In the genomic region with DNA sequence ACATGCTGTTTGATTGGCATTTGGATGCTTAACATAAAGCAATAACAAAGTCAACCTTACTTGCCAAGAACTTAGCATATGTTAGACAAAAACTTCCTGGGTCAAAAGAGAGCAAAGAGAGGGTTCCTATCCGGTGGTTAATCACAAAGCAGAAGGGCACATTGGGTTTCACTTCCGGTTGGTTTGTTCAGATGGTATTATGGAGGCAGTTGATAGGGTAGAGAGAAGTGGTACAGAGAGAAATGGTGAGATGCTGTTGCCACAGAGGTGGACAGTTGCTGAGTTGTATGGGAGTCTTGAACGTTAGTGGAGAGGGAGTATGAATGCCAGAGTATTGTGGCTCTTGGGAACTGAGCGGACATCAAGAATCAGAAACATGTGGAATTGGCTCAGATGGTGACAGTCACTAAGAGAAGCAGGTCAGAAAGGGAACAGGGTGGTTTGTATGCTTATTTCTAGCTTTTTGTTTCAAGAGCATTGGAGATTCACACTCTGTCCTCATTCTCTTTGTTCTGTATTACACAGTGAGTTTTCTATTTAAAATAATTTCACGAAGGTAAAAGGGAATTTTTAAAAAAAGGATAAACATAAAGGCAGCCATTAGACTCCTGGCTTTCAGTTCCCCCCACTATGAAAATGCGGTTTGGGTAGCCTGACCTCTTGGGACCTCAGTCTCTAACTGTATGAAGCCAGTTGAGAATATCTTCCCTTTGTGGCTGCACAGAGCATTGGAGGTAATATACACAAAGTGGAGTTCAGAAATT, we compare ENCODE assay signal across 1 mouse cellular context.
TF ChIP-seq lines count a peak whose summit lies in the region.

No protein-coding gene starts in this region.

TF ChIP-seq in CH12.LX, 34 proteins besides CTCF, POLR2A, EP300 and RAD21:
- TF ChIP-seq NELFE (IDR thresholded peaks at IDR 0.05; ENCODE audit: low read depth, low read length) (peak; percentile 49; the same call in 1 of the 2 replicates), RCOR1 (conservative IDR thresholded peaks at IDR 0.05; ENCODE audit: low read depth, low read length) (peak; percentile 45; the same call in 1 of the 2 replicates), JUN (IDR thresholded peaks at IDR 0.05; ENCODE audit: insufficient read depth, low read depth, low read length) (no peak), JUND (conservative IDR thresholded peaks at IDR 0.05; ENCODE audit: low read depth, low read length) (no peak; the same call in 1 of the 2 replicates), IRF4 (IDR thresholded peaks at IDR 0.05; ENCODE audit: low read depth, low read length) (peak; percentile 69), KAT2A (IDR thresholded peaks at IDR 0.05; ENCODE audit: insufficient replicate concordance, low read length) (peak; percentile 52; the same call in 1 of the 2 replicates), E2F4 (IDR thresholded peaks at IDR 0.05; ENCODE audit: insufficient replicate concordance, low read depth, low read length) (0 out of 2 replicates have a peak, but pooled peaks have one; percentile 14), PAX5 (IDR thresholded peaks at IDR 0.05; ENCODE audit: low read length) (no peak), ZNF384 (IDR thresholded peaks at IDR 0.05; ENCODE audit: low read depth, low read length) (peak; percentile 14; the same call in 1 of the 2 replicates), NRF1 (IDR thresholded peaks at IDR 0.05; ENCODE audit: low read depth, low read length) (no peak), CHD1 (IDR thresholded peaks at IDR 0.05; ENCODE audit: low read depth, low read length) (no peak; the same call in none of the 2 replicates), USF1 (IDR thresholded peaks at IDR 0.05; ENCODE audit: low read depth, low read length) (no peak), ETS1 (conservative IDR thresholded peaks at IDR 0.05; ENCODE audit: low read depth, low read length) (peak; percentile 54), ELF1 (IDR thresholded peaks at IDR 0.05; ENCODE audit: low read depth, low read length) (peak; percentile 67), SIN3A (IDR thresholded peaks at IDR 0.05; ENCODE audit: low read length) (peak; percentile 67), MXI1 (IDR thresholded peaks at IDR 0.05; ENCODE audit: low read depth, low read length) (peak; percentile 66), ZKSCAN1 (IDR thresholded peaks at IDR 0.05; ENCODE audit: borderline replicate concordance, low read depth, low read length) (no peak), ZC3H11A (IDR thresholded peaks at IDR 0.05; ENCODE audit: low read depth, low read length) (no peak), MYC (IDR thresholded peaks at IDR 0.05; ENCODE audit: low read depth, low read length) (peak; percentile 66), BHLHE40 (IDR thresholded peaks at IDR 0.05; ENCODE audit: low read depth, low read length) (peak; percentile 18), HCFC1 (IDR thresholded peaks at IDR 0.05; ENCODE audit: low read depth, low read length) (peak; percentile 80), MAX (IDR thresholded peaks at IDR 0.05; ENCODE audit: low read length) (peak; percentile 64; the same call in 1 of the 2 replicates), SMC3 (IDR thresholded peaks at IDR 0.05; ENCODE audit: low read depth, low read length) (no peak; the same call in 1 of the 2 replicates), MAZ (IDR thresholded peaks at IDR 0.05; ENCODE audit: low read depth, low read length) (no peak; the same call in 1 of the 2 replicates), USF2 (conservative IDR thresholded peaks at IDR 0.05; ENCODE audit: low read depth, low read length) (no peak), CHD2 (IDR thresholded peaks at IDR 0.05; ENCODE audit: low read length) (peak; percentile 53; the same call in 1 of the 2 replicates), GABPA (IDR thresholded peaks at IDR 0.05; ENCODE audit: insufficient replicate concordance, low read depth, low read length) (no peak), MAFK (IDR thresholded peaks at IDR 0.05; ENCODE audit: insufficient replicate concordance, low read length) (no peak), MEF2A (IDR thresholded peaks at IDR 0.05; ENCODE audit: borderline replicate concordance, low read depth, low read length) (peak; percentile 37), POLR2AphosphoS2 (IDR thresholded peaks at IDR 0.05; ENCODE audit: low read depth, low read length) (no peak), TBP (conservative IDR thresholded peaks at IDR 0.05; ENCODE audit: low read depth, low read length) (peak; percentile 84), UBTF (IDR thresholded peaks at IDR 0.05; ENCODE audit: low read depth, low read length) (no peak), ZMIZ1 (IDR thresholded peaks at IDR 0.05; ENCODE audit: low read depth, low read length) (0 out of 2 replicates have a peak, but pooled peaks have one; percentile 36), TCF12 (IDR thresholded peaks at IDR 0.05; ENCODE audit: low read depth, low read length) (peak; percentile 67)
